Comparison of ENCODE assay signal across 13 mouse cellular contexts in genomic region chr11:115133800-115134199, GRCm38 (mm10). TPM values are rescaled to one million over a fixed set of nuclear protein-coding genes. Genes with fewer than 3 reads are reported as not detected.
A peak's percentile ranks its signal among the peaks of the same experiment; 100 is the strongest.
DNase-seq lines count a peak whose midpoint lies in the region; ATAC-seq and TF ChIP-seq lines count a peak whose summit lies in the region.
"Had no signal": no experiment of that assay in that cellular context is flagged by ENCODE, and none has a peak within 500 bp of the region (broad histone marks: within the 10 kb centered on the region; RNA-seq: fewer than 3 reads in every experiment).

Gene Cd300lf, minus strand, starts transcription at chr11:115133992.

- intact Hi-C loops in gastrocnemius, postnatal 14 days (cut with DNase I; ENCODE audit: low total_unique reads) = no loop called here

- no peak for TF ChIP-seq CTCF in kidney, adult 2 months (conservative IDR thresholded peaks at IDR 0.05; ENCODE audit: insufficient read depth, insufficient read length, low read depth, low read length)
- no peak for TF ChIP-seq CTCF in CH12.LX (conservative IDR thresholded peaks at IDR 0.05 in 1 of 2, IDR thresholded peaks at IDR 0.05 in 1 of 2; ENCODE audit: low read depth in 2 of 2, low read length in 2 of 2)
- no peak for TF ChIP-seq CTCF in liver, adult 2 months (IDR thresholded peaks at IDR 0.05; ENCODE audit: low read depth, low read length)
- TF ChIP-seq CTCF in intestine, postnatal 0 days (IDR thresholded peaks at IDR 0.05; ENCODE audit: low read depth) = no peak

- in situ Hi-C loops in CH12.LX (cut with MboI; ENCODE audit: low pct_ligation_motif_present, low pct_unique_long_range_greater_than_20kb, low sequenced_read_pairs) = no loop called here

- no peak within 1 kb of the TSS for H3K27ac ChIP-seq in kidney, adult 2 months (ENCODE audit: insufficient read depth, low read depth, low read length)
- peak within 1 kb of the TSS; percentile 76 for H3K27ac ChIP-seq in CH12.LX (ENCODE audit: insufficient read depth, low read depth)
- no peak within 1 kb of the TSS; the same call in 1 of the 2 replicates for H3K27ac ChIP-seq in liver, adult 2 months (replicated peaks; ENCODE audit: insufficient read depth, low read depth, low read length)
- no peak within 1 kb of the TSS for H3K27ac ChIP-seq in intestine, postnatal 0 days (ENCODE audit: low read depth, low read length)
- H3K27ac ChIP-seq in forebrain, embryonic 15.5 days (replicated peaks) = no peak within 1 kb of the TSS
- H3K27ac ChIP-seq: embryonic facial prominence, embryonic 15.5 days; limb, embryonic 10.5 days; midbrain, embryonic 13.5 days had no signal

- peak within 1 kb of the TSS; percentile 89 for H3K4me2 ChIP-seq in CH12.LX (ENCODE audit: insufficient read depth, low read depth, poor library complexity, severe bottlenecking)
- no peak within 1 kb of the TSS for H3K4me2 ChIP-seq in intestine, postnatal 0 days (replicated peaks; ENCODE audit: low read depth)
- no peak within 1 kb of the TSS for H3K4me2 ChIP-seq in forebrain, embryonic 15.5 days (replicated peaks)
- H3K4me2 ChIP-seq: embryonic facial prominence, embryonic 15.5 days; midbrain, embryonic 13.5 days had no signal

- H3K27me3 ChIP-seq in kidney, adult 2 months (replicated peaks; ENCODE audit: control insufficient read depth, insufficient read depth, low read length) = no peaks in the 10 kb centered on the region; the same call in 1 of the 2 replicates
- H3K27me3 ChIP-seq in CH12.LX (replicated peaks) = no peaks in the 10 kb centered on the region
- no peaks in the 10 kb centered on the region for H3K27me3 ChIP-seq in liver, adult 2 months (ENCODE audit: control insufficient read depth, insufficient read depth, low read length)
- peaks cover 18% of the 10 kb centered on the region for H3K27me3 ChIP-seq in megakaryocyte, embryonic 14.5 days (replicated peaks)
- no peaks in the 10 kb centered on the region for H3K27me3 ChIP-seq in intestine, postnatal 0 days (replicated peaks; ENCODE audit: control insufficient read depth, insufficient read depth, low read length)
- no peaks in the 10 kb centered on the region for H3K27me3 ChIP-seq in forebrain, embryonic 15.5 days
- H3K27me3 ChIP-seq: embryonic facial prominence, embryonic 15.5 days; midbrain, embryonic 13.5 days had no signal

- DNase-seq in kidney, adult 2 months = peak; percentile 14
- DNase-seq in kidney, postnatal 14 days = no peak
- DNase-seq in CH12.LX (ENCODE audit: extremely low read depth) = peak; percentile 91
- DNase-seq in liver, adult 2 months (ENCODE audit: extremely low read depth, low read depth, low spot score) = peak; percentile 44
- DNase-seq in gastrocnemius, postnatal 14 days = no peak
- DNase-seq: cerebellum, adult 9-11 months; kidney, postnatal 36 days had no signal

- no peaks in the 10 kb centered on the region for H3K36me3 ChIP-seq in kidney, adult 2 months (ENCODE audit: control insufficient read depth, insufficient read depth, low read length)
- H3K36me3 ChIP-seq in CH12.LX (replicated peaks in 1 of 2; ENCODE audit: control insufficient read depth in 1 of 2, insufficient read depth in 1 of 2, low read length in 1 of 2) = peaks cover 0 to 14% of the 10 kb centered on the region in 2 experiments
- no peaks in the 10 kb centered on the region for H3K36me3 ChIP-seq in liver, adult 2 months (ENCODE audit: control insufficient read depth, insufficient read depth, low read length)
- H3K36me3 ChIP-seq in megakaryocyte, embryonic 14.5 days (replicated peaks; ENCODE audit: low read length) = no peaks in the 10 kb centered on the region
- no peaks in the 10 kb centered on the region for H3K36me3 ChIP-seq in intestine, postnatal 0 days (ENCODE audit: control insufficient read depth, insufficient read depth)
- H3K36me3 ChIP-seq in forebrain, embryonic 15.5 days = no peaks in the 10 kb centered on the region
- H3K36me3 ChIP-seq: embryonic facial prominence, embryonic 15.5 days; limb, embryonic 10.5 days; midbrain, embryonic 13.5 days had no signal

- H3K4me3 ChIP-seq in kidney, adult 2 months (ENCODE audit: insufficient read depth, low read depth, low read length) = no peak within 1 kb of the TSS
- H3K4me3 ChIP-seq in CH12.LX (replicated peaks in 1 of 3; ENCODE audit: low read depth in 2 of 3, low read length in 2 of 3, poor library complexity in 1 of 3) = peak within 1 kb of the TSS; percentile 59 to 80 (median 69)
- H3K4me3 ChIP-seq in liver, adult 2 months (ENCODE audit: insufficient read depth, low read depth, low read length) = peak within 1 kb of the TSS; percentile 40; the same call in 1 of the 2 replicates
- H3K4me3 ChIP-seq in megakaryocyte, embryonic 14.5 days (replicated peaks) = peak within 1 kb of the TSS; percentile 86
- no peak within 1 kb of the TSS for H3K4me3 ChIP-seq in intestine, postnatal 0 days (ENCODE audit: low read depth, low read length)
- H3K4me3 ChIP-seq in forebrain, embryonic 15.5 days = no peak within 1 kb of the TSS
- H3K4me3 ChIP-seq: embryonic facial prominence, embryonic 15.5 days; limb, embryonic 10.5 days; midbrain, embryonic 13.5 days had no signal

- dilution Hi-C loops in CH12.LX (cut with MboI; ENCODE audit: extremely low pct_ligation_motif_present, extremely low pct_unique_long_range_greater_than_20kb, low sequenced_read_pairs) = no loop called here

- peak within 1 kb of the TSS; percentile 73 for H3K9ac ChIP-seq in CH12.LX (ENCODE audit: insufficient read depth, low read depth)
- H3K9ac ChIP-seq in liver, adult 2 months (ENCODE audit: low read depth, low read length) = no peak within 1 kb of the TSS
- no peak within 1 kb of the TSS for H3K9ac ChIP-seq in intestine, postnatal 0 days (ENCODE audit: low read depth, low read length)
- H3K9ac ChIP-seq in forebrain, embryonic 15.5 days (replicated peaks) = no peak within 1 kb of the TSS
- H3K9ac ChIP-seq: embryonic facial prominence, embryonic 15.5 days; midbrain, embryonic 13.5 days had no signal

- peaks cover 40% of the 10 kb centered on the region for H3K79me2 ChIP-seq in CH12.LX (replicated peaks; ENCODE audit: control insufficient read depth, extremely low read depth, insufficient read depth, poor library complexity, severe bottlenecking)
- H3K79me2 ChIP-seq in liver, adult 2 months (ENCODE audit: control insufficient read depth, insufficient read depth, low read length) = no peaks in the 10 kb centered on the region

- no peak for TF ChIP-seq POLR2A in kidney, adult 2 months (IDR thresholded peaks at IDR 0.05; ENCODE audit: low read depth, low read length)
- TF ChIP-seq POLR2A in CH12.LX (IDR thresholded peaks at IDR 0.05; ENCODE audit: low read depth, low read length) = peak; percentile 77
- TF ChIP-seq POLR2A in liver, adult 2 months (IDR thresholded peaks at IDR 0.05; ENCODE audit: extremely low read depth, insufficient read depth, low read length) = no peak

- no peak for ATAC-seq in intestine, postnatal 0 days
- ATAC-seq in forebrain, embryonic 15.5 days (replicated peaks) = no peak
- ATAC-seq: midbrain, embryonic 13.5 days had no signal

- H3K4me1 ChIP-seq in kidney, adult 2 months (ENCODE audit: control insufficient read depth, insufficient read depth, low read length) = no peaks in the 10 kb centered on the region
- peaks cover 13 to 61% of the 10 kb centered on the region in 2 experiments; a peak in 3 of 4 replicates for H3K4me1 ChIP-seq in CH12.LX (ENCODE audit: control insufficient read depth in 1 of 2, insufficient read depth in 2 of 2)
- no peaks in the 10 kb centered on the region for H3K4me1 ChIP-seq in liver, adult 2 months (ENCODE audit: control insufficient read depth, insufficient read depth, low read length)
- H3K4me1 ChIP-seq in megakaryocyte, embryonic 14.5 days = peaks cover 28% of the 10 kb centered on the region
- no peaks in the 10 kb centered on the region for H3K4me1 ChIP-seq in intestine, postnatal 0 days (replicated peaks; ENCODE audit: control insufficient read depth, insufficient read depth, low read length)
- H3K4me1 ChIP-seq in forebrain, embryonic 15.5 days = no peaks in the 10 kb centered on the region
- H3K4me1 ChIP-seq: embryonic facial prominence, embryonic 15.5 days; limb, embryonic 10.5 days; midbrain, embryonic 13.5 days had no signal

- TF ChIP-seq RAD21 in CH12.LX (IDR thresholded peaks at IDR 0.05; ENCODE audit: low read depth, low read length) = no peak; the same call in 1 of the 2 replicates

- H3K9me3 ChIP-seq in CH12.LX (replicated peaks; ENCODE audit: low read length) = peaks cover 5% of the 10 kb centered on the region
- H3K9me3 ChIP-seq in megakaryocyte, embryonic 14.5 days = peaks cover 4% of the 10 kb centered on the region
- no peaks in the 10 kb centered on the region for H3K9me3 ChIP-seq in intestine, postnatal 0 days (ENCODE audit: control insufficient read depth)
- H3K9me3 ChIP-seq in forebrain, embryonic 15.5 days = no peaks in the 10 kb centered on the region
- H3K9me3 ChIP-seq: embryonic facial prominence, embryonic 15.5 days; limb, embryonic 10.5 days; midbrain, embryonic 13.5 days had no signal

- 61% methylated on average over 8 of the region's 8 CpGs for WGBS in kidney, adult 2 months
- 71% methylated on average over 8 of the region's 8 CpGs for WGBS in liver, adult 2 months
- 72% methylated on average over 8 of the region's 8 CpGs for WGBS in intestine, postnatal 0 days
- WGBS in forebrain, embryonic 15.5 days = 86% methylated on average over 8 of the region's 8 CpGs

- TF ChIP-seq EP300 in CH12.LX (IDR thresholded peaks at IDR 0.05; ENCODE audit: low read length) = peak; percentile 88

TF ChIP-seq in CH12.LX, 34 proteins besides CTCF, POLR2A, EP300 and RAD21 (continues in another document):
- TF ChIP-seq GABPA (IDR thresholded peaks at IDR 0.05; ENCODE audit: insufficient replicate concordance, low read depth, low read length) (no peak), HCFC1 (IDR thresholded peaks at IDR 0.05; ENCODE audit: low read depth, low read length) (peak; percentile 59; the same call in 1 of the 2 replicates), MXI1 (IDR thresholded peaks at IDR 0.05; ENCODE audit: low read depth, low read length) (peak; percentile 79; the same call in 1 of the 2 replicates), TCF12 (IDR thresholded peaks at IDR 0.05; ENCODE audit: low read depth, low read length) (peak; percentile 84), USF2 (conservative IDR thresholded peaks at IDR 0.05; ENCODE audit: low read depth, low read length) (no peak), MAZ (IDR thresholded peaks at IDR 0.05; ENCODE audit: low read depth, low read length) (no peak; the same call in 1 of the 2 replicates)

RNA-seq across cellular contexts. Expression of gene Cd300lf, which starts in this region (rescaled TPM):
- polyA plus RNA-seq in kidney, adult 2 months (2012; rRNA removed) = 0.29 and 1.2 TPM in 2 replicates
- total RNA-seq in CH12.LX (2012; rRNA removed) = 35.3 and 36.1 TPM in 2 replicates
- total RNA-seq in CH12.LX (2014; rRNA removed) = 13.5 and 15.5 TPM in 2 replicates
- polyA plus RNA-seq in CH12.LX (2012; ENCODE audit: insufficient read length, low read depth) = 36.9 and 38.9 TPM in 2 replicates
- 1.2 and 1.5 TPM in 2 replicates for total RNA-seq in liver, adult 2 months (2014; rRNA removed)
- 0.54 and 1.1 TPM in 2 replicates for polyA plus RNA-seq in liver, adult 2 months (2012; rRNA removed)
- polyA plus RNA-seq in megakaryocyte, embryonic 14.5 days (2012; ENCODE audit: insufficient read depth, low replicate concordance) = 1.2 and 3.4 TPM in 2 replicates
- polyA plus RNA-seq in intestine, postnatal 0 days (2015; fragmentation: Nextera tagmentation; extraction: Ambion mirVana) = 1.1 and 1.3 TPM in 2 replicates
- 0.10 TPM in 1 of 2 replicates, not detected in the other for polyA plus RNA-seq in forebrain, embryonic 15.5 days (2015; fragmentation: Nextera tagmentation; extraction: Ambion mirVana)
- not detected for total RNA-seq in gastrocnemius, postnatal 14 days (2021)

Comparison
In these comparisons a context has a peak if more than half of its experiments do, and no peak if none do; other contexts are left out.
1. DNase-seq: peak in kidney, adult 2 months (single experiment), CH12.LX (single experiment) and liver, adult 2 months (single experiment); none in kidney, postnatal 14 days (single experiment) and gastrocnemius, postnatal 14 days (single experiment).
2. H3K4me3 ChIP-seq: peak in CH12.LX (3 of 3), liver, adult 2 months (single experiment) and megakaryocyte, embryonic 14.5 days (single experiment); none in kidney, adult 2 months (single experiment), intestine, postnatal 0 days (single experiment) and forebrain, embryonic 15.5 days (single experiment).